Mouse (Mus musculus): ENCODE data around the gene Glrx5. TPM values are rescaled to one million over a fixed set of nuclear protein-coding genes. Genes with fewer than 3 reads are reported as not detected.

Glrx5 gene
- polyA plus RNA-seq, 1 experiment from 2014 or later, result 202 TPM

DNA sequence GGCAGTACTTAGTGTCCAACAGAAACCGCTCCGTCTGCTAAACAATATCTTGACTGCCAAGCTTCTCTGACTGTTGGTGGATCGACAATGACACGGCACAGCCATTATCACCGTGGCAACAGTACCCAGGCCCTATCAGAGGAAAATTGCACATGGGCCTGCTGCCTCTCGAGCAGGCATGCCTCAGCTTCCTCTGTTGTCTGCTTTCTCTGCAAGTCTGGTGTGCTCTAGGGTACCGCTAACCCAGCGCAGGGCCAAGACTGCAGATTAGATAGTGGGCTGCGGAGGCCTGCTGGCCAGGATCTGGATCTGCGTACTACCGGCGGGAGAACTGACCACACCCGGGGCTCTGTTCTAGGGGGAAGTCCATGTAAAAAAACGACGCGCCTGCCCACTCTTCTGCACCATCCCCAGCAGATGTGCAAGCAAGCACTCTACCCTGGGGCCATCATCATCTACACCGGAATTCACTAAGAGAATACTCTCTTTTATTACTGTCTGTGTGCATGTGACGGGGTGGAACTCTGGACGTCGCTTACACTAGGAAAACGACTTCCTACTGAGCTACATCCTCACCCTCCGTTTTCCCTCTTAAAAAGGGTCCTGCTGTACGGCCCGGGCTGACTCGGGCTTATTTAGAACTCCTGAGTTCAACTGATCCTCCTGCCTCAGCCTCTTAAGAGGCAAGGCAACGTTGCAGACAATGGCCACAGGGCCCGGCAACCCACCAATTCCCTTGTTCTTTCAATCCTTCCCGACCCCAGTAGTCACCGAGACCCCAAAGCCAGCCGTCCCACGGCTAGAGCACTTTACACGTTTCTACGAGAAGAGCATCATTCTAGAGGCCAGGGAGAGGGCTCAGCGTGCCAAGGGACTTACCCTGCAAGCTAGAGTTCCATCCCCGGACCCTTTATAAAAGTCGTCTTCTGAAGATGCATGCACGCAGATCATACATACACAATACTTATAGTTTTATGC lies 1.1 kb upstream of the Glrx5 start:
- Histone ChIP-seq H3K27ac (replicated peaks; ENCODE audit: low read depth, low read length) (no peak overlapping the region; the same call in 1 of the 2 replicates), H3K27me3 (ENCODE audit: control insufficient read depth, insufficient read depth, low read length) (no peaks in the 10 kb centered on the region), H3K9me3 (ENCODE audit: control insufficient read depth, low read length) (no peaks in the 10 kb centered on the region), H3K4me2 (ENCODE audit: low read depth, severe bottlenecking) (peak overlapping the region; percentile 93), H3K36me3 (ENCODE audit: control insufficient read depth, insufficient read depth, low read length) (peaks cover 2% of the 10 kb centered on the region; the same call in 1 of the 2 replicates), H3K9ac (ENCODE audit: low read length) (peak overlapping the region; percentile 83), H3K4me1 (ENCODE audit: control insufficient read depth, insufficient read depth, low read length) (peaks cover 9% of the 10 kb centered on the region), H3K4me3 (ENCODE audit: low read depth, low read length) (peak overlapping the region; percentile 87)
- 8% methylated on average over 37 of the region's 37 CpGs for WGBS
- DNase-seq (ENCODE audit: low spot score) (peak; percentile 46), ATAC-seq (ENCODE audit: insufficient number of reproducible peaks, low FRiP score, low TSS enrichment, low read depth) (no peak)

DNA sequence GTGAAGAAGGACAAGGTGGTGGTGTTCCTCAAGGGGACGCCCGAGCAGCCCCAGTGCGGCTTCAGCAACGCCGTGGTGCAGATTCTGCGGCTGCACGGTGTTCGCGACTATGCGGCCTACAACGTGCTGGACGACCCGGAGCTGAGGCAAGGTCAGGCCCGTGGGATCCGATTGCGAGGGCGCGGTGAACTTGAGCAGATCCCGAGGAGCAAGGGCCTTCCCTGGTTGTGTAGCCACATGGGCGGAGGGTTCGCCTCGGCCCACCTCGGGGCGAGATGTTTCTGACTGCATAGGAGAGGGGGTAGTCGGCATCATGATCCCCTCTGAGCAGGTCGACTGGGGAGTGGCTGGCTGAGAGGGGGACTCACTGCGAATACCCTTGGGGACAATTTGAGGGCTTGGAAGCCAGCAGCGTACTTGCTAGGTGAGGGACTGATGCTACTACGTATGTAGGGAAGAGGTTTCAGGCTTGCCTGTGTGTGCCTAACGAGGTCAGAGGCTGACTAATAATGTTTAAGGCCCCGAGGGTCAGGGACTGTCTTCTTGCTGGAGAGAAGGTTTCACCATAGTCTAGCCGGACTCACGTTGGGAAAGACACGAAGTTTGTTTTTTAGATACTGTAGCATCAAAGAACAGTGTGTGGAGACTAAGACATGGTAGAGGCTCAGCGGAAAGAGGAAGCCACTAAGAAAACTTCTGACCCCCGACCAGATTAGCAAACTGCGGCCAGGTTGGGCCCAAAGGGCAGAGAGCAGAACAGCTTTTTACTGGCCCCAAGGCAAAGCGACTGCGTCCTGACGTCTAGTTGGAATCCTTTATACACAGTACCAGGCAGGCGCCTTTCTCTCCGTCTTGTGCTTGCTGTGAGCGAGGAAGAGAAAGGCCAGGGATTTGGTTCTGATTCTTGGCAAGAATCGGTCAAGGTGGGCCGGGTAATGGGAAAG lies 616 bp downstream of the Glrx5 start:
- Histone ChIP-seq H3K27me3 (ENCODE audit: control insufficient read depth, insufficient read depth, low read length) (no peaks in the 10 kb centered on the region), H3K9ac (ENCODE audit: low read length) (peak overlapping the region; percentile 86), H3K36me3 (ENCODE audit: control insufficient read depth, insufficient read depth, low read length) (peaks cover 2% of the 10 kb centered on the region; the same call in 1 of the 2 replicates), H3K4me1 (ENCODE audit: control insufficient read depth, insufficient read depth, low read length) (peaks cover 9% of the 10 kb centered on the region), H3K9me3 (ENCODE audit: control insufficient read depth, low read length) (no peaks in the 10 kb centered on the region), H3K4me3 (ENCODE audit: low read depth, low read length) (peak overlapping the region; percentile 87), H3K4me2 (ENCODE audit: low read depth, severe bottlenecking) (peak overlapping the region; percentile 76), H3K27ac (replicated peaks; ENCODE audit: low read depth, low read length) (peak overlapping the region; percentile 62; the same call in 1 of the 2 replicates)
- 3% methylated on average over 45 of the region's 45 CpGs for WGBS
- peak; percentile 44 for ATAC-seq (ENCODE audit: insufficient number of reproducible peaks, low FRiP score, low TSS enrichment, low read depth)
- DNase-seq (ENCODE audit: low spot score), result no peak

DNA sequence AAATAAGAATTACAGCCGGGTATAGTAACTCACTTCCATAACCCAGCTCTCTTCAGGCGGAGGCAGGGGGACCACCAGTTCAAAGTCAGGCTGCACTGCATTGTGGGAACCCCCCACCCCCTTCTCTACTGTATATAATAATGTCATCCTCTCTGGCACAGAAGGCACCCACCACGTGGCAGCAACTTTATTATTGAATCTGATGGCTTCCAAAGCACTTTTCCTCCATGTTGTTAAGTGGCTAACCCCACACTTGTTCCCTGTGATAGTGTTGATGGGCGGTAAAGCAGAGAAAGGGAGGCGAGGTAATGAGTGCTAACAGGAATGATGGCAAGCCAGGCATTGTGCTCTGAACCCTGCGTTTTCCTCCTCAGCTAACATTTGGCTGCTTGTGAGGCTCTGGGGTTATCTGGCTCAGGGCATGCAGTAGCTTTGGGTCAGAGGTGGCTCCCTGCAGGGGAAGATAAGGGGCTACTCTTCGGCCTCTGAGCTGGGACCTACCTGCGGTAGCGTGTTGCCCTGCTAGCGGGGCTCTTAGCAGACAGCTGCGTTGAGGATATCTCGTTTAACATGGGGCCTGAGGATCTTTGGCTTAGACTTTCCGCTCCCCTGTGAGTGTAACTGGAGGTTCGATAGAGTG lies 1.8 kb downstream of the Glrx5 start:
- H3K4me2 ChIP-seq (ENCODE audit: low read depth, severe bottlenecking), result peak overlapping the region; percentile 76
- H3K4me3 ChIP-seq (ENCODE audit: low read depth, low read length), result peak overlapping the region; percentile 87; the same call in 1 of the 2 replicates
- H3K9ac ChIP-seq (ENCODE audit: low read length), result no peak overlapping the region
- no peak overlapping the region for H3K27ac ChIP-seq (replicated peaks; ENCODE audit: low read depth, low read length)
- WGBS, result 78% methylated on average over 14 of the region's 14 CpGs
- H3K4me1 ChIP-seq (ENCODE audit: control insufficient read depth, insufficient read depth, low read length), result peaks cover 9% of the 10 kb centered on the region
- no peaks in the 10 kb centered on the region for H3K9me3 ChIP-seq (ENCODE audit: control insufficient read depth, low read length)
- H3K27me3 ChIP-seq (ENCODE audit: control insufficient read depth, insufficient read depth, low read length), result no peaks in the 10 kb centered on the region
- no peak for ATAC-seq (ENCODE audit: insufficient number of reproducible peaks, low FRiP score, low TSS enrichment, low read depth)
- H3K36me3 ChIP-seq (ENCODE audit: control insufficient read depth, insufficient read depth, low read length), result peaks cover 2% of the 10 kb centered on the region; the same call in 1 of the 2 replicates
- DNase-seq (ENCODE audit: low spot score), result no peak

DNA sequence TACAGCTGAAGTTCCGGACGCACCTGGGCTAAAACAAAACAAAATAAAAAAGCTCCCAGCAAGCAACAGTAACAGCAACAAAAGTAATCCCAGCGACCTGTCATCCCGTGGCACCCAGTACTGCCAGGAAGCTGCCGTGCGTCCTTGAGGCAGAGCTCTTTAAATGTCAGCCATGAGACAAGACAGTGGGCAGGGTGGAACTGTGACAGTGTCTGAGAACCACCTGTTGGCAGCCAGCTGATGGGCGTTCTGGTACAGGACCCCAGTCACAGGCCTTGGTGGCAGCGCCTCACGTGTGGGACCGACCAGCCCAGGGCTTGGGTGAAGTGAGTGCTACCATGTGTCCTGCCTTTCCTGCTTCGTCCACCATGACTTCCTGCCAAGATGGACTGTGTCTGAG lies 5.7 kb downstream of the Glrx5 start:
- WGBS, result 90% methylated on average over 11 of the region's 11 CpGs
- no peak overlapping the region for H3K4me3 ChIP-seq (ENCODE audit: low read depth, low read length)
- peaks cover 14% of the 10 kb centered on the region for H3K36me3 ChIP-seq (ENCODE audit: control insufficient read depth, insufficient read depth, low read length)
- H3K4me2 ChIP-seq (ENCODE audit: low read depth, severe bottlenecking), result no peak overlapping the region
- H3K4me1 ChIP-seq (ENCODE audit: control insufficient read depth, insufficient read depth, low read length), result 0 out of 2 replicates have a peak, but pooled peaks cover 3% of the 10 kb centered on the region
- DNase-seq (ENCODE audit: low spot score) (no peak), ATAC-seq (ENCODE audit: insufficient number of reproducible peaks, low FRiP score, low TSS enrichment, low read depth) (no peak)
- H3K27ac ChIP-seq (replicated peaks; ENCODE audit: low read depth, low read length), result no peak overlapping the region
- H3K9me3 ChIP-seq (ENCODE audit: control insufficient read depth, low read length), result no peaks in the 10 kb centered on the region
- no peaks in the 10 kb centered on the region for H3K27me3 ChIP-seq (ENCODE audit: control insufficient read depth, insufficient read depth, low read length)
- no peak overlapping the region for H3K9ac ChIP-seq (ENCODE audit: low read length)

DNA sequence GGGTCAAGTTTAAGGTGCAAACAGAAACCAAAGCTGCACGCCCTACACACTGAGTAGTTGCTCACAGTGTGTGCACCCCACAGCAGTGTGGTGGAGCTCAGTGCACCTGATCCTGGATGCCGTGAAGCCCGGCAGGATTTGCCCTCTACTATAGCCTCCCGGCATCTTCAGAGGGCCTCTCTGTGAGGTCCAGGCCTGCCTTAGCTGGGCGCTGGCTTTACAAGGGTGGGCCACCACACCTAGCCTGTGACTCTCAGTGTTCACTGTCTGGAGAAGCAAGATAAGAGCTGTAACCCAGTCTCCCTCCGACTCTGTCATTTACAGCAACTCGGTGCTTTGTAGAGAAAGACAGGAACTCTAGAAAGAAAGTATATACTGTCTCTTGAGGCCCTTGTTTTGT lies 6.4 kb downstream of the Glrx5 start:
- Histone ChIP-seq H3K9me3 (ENCODE audit: control insufficient read depth, low read length) (no peaks in the 10 kb centered on the region), H3K9ac (ENCODE audit: low read length) (no peak overlapping the region), H3K27ac (replicated peaks; ENCODE audit: low read depth, low read length) (no peak overlapping the region), H3K27me3 (ENCODE audit: control insufficient read depth, insufficient read depth, low read length) (no peaks in the 10 kb centered on the region), H3K4me1 (ENCODE audit: control insufficient read depth, insufficient read depth, low read length) (0 out of 2 replicates have a peak, but pooled peaks cover 3% of the 10 kb centered on the region), H3K36me3 (ENCODE audit: control insufficient read depth, insufficient read depth, low read length) (peaks cover 14% of the 10 kb centered on the region), H3K4me2 (ENCODE audit: low read depth, severe bottlenecking) (no peak overlapping the region), H3K4me3 (ENCODE audit: low read depth, low read length) (no peak overlapping the region)
- no peak for DNase-seq (ENCODE audit: low spot score)
- WGBS, result 83% methylated on average over 7 of the region's 7 CpGs
- no peak for ATAC-seq (ENCODE audit: insufficient number of reproducible peaks, low FRiP score, low TSS enrichment, low read depth)

DNA sequence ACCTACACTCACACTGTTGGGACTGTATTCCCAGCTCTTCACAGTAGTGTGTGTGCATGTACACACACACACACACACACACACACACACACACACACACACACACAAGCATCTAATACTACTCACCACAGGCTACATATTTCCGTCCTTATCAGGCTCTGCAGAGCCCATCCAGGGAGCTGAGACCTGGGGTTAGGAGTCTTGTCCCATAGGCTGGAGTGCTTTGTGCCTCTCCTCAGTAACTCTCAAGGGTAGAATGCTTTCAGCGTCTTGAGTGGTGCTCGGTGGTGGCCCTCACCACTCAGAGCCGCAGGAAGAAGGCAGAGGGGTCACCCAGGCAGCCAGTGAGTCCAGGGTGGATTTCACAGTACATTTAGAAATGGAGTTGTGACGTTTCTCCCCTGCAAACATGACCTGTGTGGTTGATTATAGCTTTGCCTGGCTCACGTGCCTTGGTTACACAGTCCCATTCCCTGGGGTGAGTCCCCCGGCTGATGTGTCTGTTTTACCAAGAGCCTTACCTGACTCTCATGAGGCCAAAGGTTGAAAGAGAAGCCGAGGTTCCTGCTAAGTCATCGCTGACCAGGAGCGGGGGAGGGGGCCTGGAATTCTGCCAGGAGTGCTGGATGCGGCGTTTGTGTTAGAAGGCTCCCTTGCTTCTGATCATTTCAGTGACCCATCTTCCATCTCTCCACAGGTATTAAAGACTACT lies 7.2 kb downstream of the Glrx5 start:
- Histone ChIP-seq H3K36me3 (ENCODE audit: control insufficient read depth, insufficient read depth, low read length) (peaks cover 14% of the 10 kb centered on the region), H3K9ac (ENCODE audit: low read length) (no peak overlapping the region), H3K4me3 (ENCODE audit: low read depth, low read length) (no peak overlapping the region), H3K27ac (replicated peaks; ENCODE audit: low read depth, low read length) (no peak overlapping the region), H3K27me3 (ENCODE audit: control insufficient read depth, insufficient read depth, low read length) (no peaks in the 10 kb centered on the region), H3K4me2 (ENCODE audit: low read depth, severe bottlenecking) (no peak overlapping the region), H3K9me3 (ENCODE audit: control insufficient read depth, low read length) (no peaks in the 10 kb centered on the region), H3K4me1 (ENCODE audit: control insufficient read depth, insufficient read depth, low read length) (no peaks in the 10 kb centered on the region)
- 74% methylated on average over 12 of the region's 12 CpGs for WGBS
- DNase-seq (ENCODE audit: low spot score), result no peak
- ATAC-seq (ENCODE audit: insufficient number of reproducible peaks, low FRiP score, low TSS enrichment, low read depth), result no peak

DNA sequence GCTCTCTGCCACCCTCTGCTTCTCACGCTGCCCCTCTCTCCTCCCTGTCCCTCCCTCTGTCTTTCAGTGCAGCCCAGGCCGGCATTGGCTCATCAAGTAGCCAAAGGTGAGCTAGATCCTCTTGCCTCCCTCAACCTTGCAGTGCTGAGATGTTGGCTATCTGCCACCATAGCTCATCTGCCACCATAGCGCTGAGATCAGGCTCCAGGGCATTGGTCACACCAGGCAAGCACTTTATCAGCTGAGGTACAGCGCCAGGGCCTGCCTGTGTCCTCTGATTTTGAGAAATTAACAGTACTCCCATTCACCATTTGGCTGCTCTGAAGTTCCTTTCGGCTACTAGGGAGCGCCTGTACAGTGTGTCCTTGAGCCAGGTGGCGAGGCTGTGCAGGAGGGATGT lies 8.5 kb downstream of the Glrx5 start:
- H3K27me3 ChIP-seq (ENCODE audit: control insufficient read depth, insufficient read depth, low read length), result no peaks in the 10 kb centered on the region
- no peaks in the 10 kb centered on the region for H3K4me1 ChIP-seq (ENCODE audit: control insufficient read depth, insufficient read depth, low read length)
- no peaks in the 10 kb centered on the region for H3K9me3 ChIP-seq (ENCODE audit: control insufficient read depth, low read length)
- ATAC-seq (ENCODE audit: insufficient number of reproducible peaks, low FRiP score, low TSS enrichment, low read depth) (no peak), DNase-seq (ENCODE audit: low spot score) (no peak)
- peaks cover 14% of the 10 kb centered on the region for H3K36me3 ChIP-seq (ENCODE audit: control insufficient read depth, insufficient read depth, low read length)
- no peak overlapping the region for H3K4me2 ChIP-seq (ENCODE audit: low read depth, severe bottlenecking)
- H3K9ac ChIP-seq (ENCODE audit: low read length), result no peak overlapping the region
- no peak overlapping the region for H3K4me3 ChIP-seq (ENCODE audit: low read depth, low read length)
- 95% methylated on average over 7 of the region's 7 CpGs for WGBS
- H3K27ac ChIP-seq (replicated peaks; ENCODE audit: low read depth, low read length), result no peak overlapping the region
